Mouse (Mus musculus) G1E (cell line): ENCODE data around the gene Srsf5. TPM values are rescaled to one million over a fixed set of nuclear protein-coding genes. Genes with fewer than 3 reads are reported as not detected.

Source experiments
- ATAC-seq: 2 replicates; pipeline ENCODE4 v1.8.0; 2016; ENCODE audit warnings: mild to moderate bottlenecking; ENCODE audit not compliant: insufficient number of reproducible peaks, poor library complexity, low FRiP score, severe bottlenecking; ENCODE audit errors: extremely low read depth
- DNase-seq: peaks from one replicate; pipeline ENCODE4 v3.0.0; 2012; ENCODE audit warnings: low spot score
- H3K27me3 ChIP-seq: 2 replicates; pipeline ENCODE4 v1.6.1; 2012; ENCODE audit warnings: mild to moderate bottlenecking, low read length, inconsistent platforms; ENCODE audit not compliant: insufficient read depth
- H3K36me3 ChIP-seq: replicated peaks from 2 replicates; pipeline ENCODE3; 2012; ENCODE audit warnings: mild to moderate bottlenecking, inconsistent platforms
- H3K4me1 ChIP-seq: 2 replicates; pipeline ENCODE4 v1.6.1; 2012; ENCODE audit warnings: low read depth, low read length, inconsistent platforms, mixed read lengths; ENCODE audit not compliant: insufficient read depth
- H3K4me3 ChIP-seq: 2 replicates; pipeline ENCODE4 v1.5.1; 2012; ENCODE audit warnings: low read depth, mild to moderate bottlenecking, inconsistent platforms, low read length, moderate library complexity, mixed read lengths
- H3K9me3 ChIP-seq: replicated peaks from 2 replicates; pipeline ENCODE4 v1.6.1; 2012; ENCODE audit warnings: inconsistent platforms
- CTCF ChIP-seq: IDR thresholded peaks from 2 replicates; pipeline ENCODE4 v1.5.1; 2012; ENCODE audit warnings: low read depth, low read length, inconsistent platforms, mixed read lengths
- GATA1 ChIP-seq: IDR thresholded peaks from 2 replicates; pipeline ENCODE4 v1.6.1; 2012; ENCODE audit warnings: borderline replicate concordance, low read length, inconsistent platforms, mixed read lengths
- GATA2 ChIP-seq: IDR thresholded peaks from 2 replicates; pipeline ENCODE4 v1.6.1; 2012; ENCODE audit warnings: low read depth, low read length, inconsistent platforms, borderline replicate concordance
- POLR2AphosphoS5 ChIP-seq: IDR thresholded peaks from 2 replicates; pipeline ENCODE4 v1.6.1; 2012; ENCODE audit warnings: low read depth, low read length, inconsistent platforms; ENCODE audit not compliant: insufficient replicate concordance
- TAL1 ChIP-seq: conservative IDR thresholded peaks from 2 replicates; pipeline ENCODE4 v1.6.1; 2012; ENCODE audit warnings: low read depth, low read length, inconsistent platforms, mixed read lengths
- polyA plus RNA-seq: library from polyadenylated mRNA; stranded (reverse); fragments of >175 nt; gene quantifications from 2 replicates; pipeline ENCODE4 v1.2.3, GENCODE M21; 2012
- total RNA-seq, 2 experiments: library from RNA; stranded (forward) in 1 of 2; stranded (reverse) in 1 of 2; fragments of 200-1000 nt in 1 of 2; fragments of >200 nt in 1 of 2; fragmentation: Nextera tagmentation in 1 of 2; gene quantifications; 2 replicates each; pipeline ENCODE4 v1.2.3; 2014 to 2017

Srsf5 gene
- total and polyA plus RNA-seq, 3 experiments, result 297 to 1,080 (median 656) TPM

GRCm38 (mm10) chr12:80951640-80952219, 6.4 kb downstream of the Srsf5 start:
- H3K4me1 ChIP-seq, result peaks cover 56% of the 10 kb centered on the region
- TF ChIP-seq TAL1 (no peak), CTCF (no peak), POLR2AphosphoS5 (no peak), GATA1 (no peak), GATA2 (no peak)
- peaks cover 88% of the 10 kb centered on the region for H3K36me3 ChIP-seq
- no peaks in the 10 kb centered on the region for H3K9me3 ChIP-seq
- no peak overlapping the region for H3K4me3 ChIP-seq
- DNase-seq, result no peak
- ATAC-seq, result no peak
- H3K27me3 ChIP-seq, result no peaks in the 10 kb centered on the region

- no peaks in the 10 kb centered on the region for H3K27me3 ChIP-seq
- H3K9me3 ChIP-seq, result no peaks in the 10 kb centered on the region
- ATAC-seq (no peak), DNase-seq (no peak)
- peaks cover 51% of the 10 kb centered on the region for H3K4me1 ChIP-seq
- peaks cover 88% of the 10 kb centered on the region for H3K36me3 ChIP-seq
- no peak overlapping the region for H3K4me3 ChIP-seq
- TF ChIP-seq TAL1 (no peak), POLR2AphosphoS5 (0 out of 2 replicates have a peak, but pooled peaks have one; percentile 76), GATA2 (no peak)
Measured at GRCm38 (mm10) chr12:80952526-80952925, 7.2 kb downstream of the Srsf5 start.

- Histone ChIP-seq H3K27me3 (no peaks in the 10 kb centered on the region), H3K4me1 (peaks cover 33% of the 10 kb centered on the region), H3K4me3 (no peak overlapping the region), H3K36me3 (peaks cover 96% of the 10 kb centered on the region), H3K9me3 (no peaks in the 10 kb centered on the region)
- ATAC-seq (no peak), DNase-seq (no peak)
- no peak for TF ChIP-seq CTCF
- no peak for TF ChIP-seq GATA2
- TF ChIP-seq POLR2AphosphoS5, result peak; percentile 43; the same call in 1 of the 2 replicates
Measured at GRCm38 (mm10) chr12:80956039-80956438, 10.7 kb downstream of the Srsf5 start.

GRCm38 (mm10) chr12:80957961-80958360, 12.7 kb downstream of the Srsf5 start:
- no peak for ATAC-seq
- H3K4me3 ChIP-seq, result no peak overlapping the region
- no peaks in the 10 kb centered on the region for H3K9me3 ChIP-seq
- no peak for DNase-seq
- H3K27me3 ChIP-seq, result no peaks in the 10 kb centered on the region
- H3K36me3 ChIP-seq, result peaks cover 87% of the 10 kb centered on the region
- H3K4me1 ChIP-seq, result peaks cover 18% of the 10 kb centered on the region
- TF ChIP-seq CTCF (no peak), POLR2AphosphoS5 (no peak), TAL1 (no peak), GATA2 (no peak), GATA1 (no peak)

GRCm38 (mm10) chr12:80962566-80962965, 17.3 kb downstream of the Srsf5 start:
- Histone ChIP-seq H3K4me3 (no peak overlapping the region), H3K4me1 (peaks cover 7% of the 10 kb centered on the region), H3K9me3 (no peaks in the 10 kb centered on the region), H3K27me3 (peaks cover 8% of the 10 kb centered on the region), H3K36me3 (peaks cover 42% of the 10 kb centered on the region)
- no peak for TF ChIP-seq CTCF
- no peak for TF ChIP-seq GATA2
- TF ChIP-seq POLR2AphosphoS5, result no peak
- TF ChIP-seq GATA1, result no peak
- TF ChIP-seq TAL1, result no peak
- ATAC-seq (no peak), DNase-seq (no peak)

GRCm38 (mm10) chr12:80966059-80966838, 20.9 kb downstream of the Srsf5 start:
- Histone ChIP-seq H3K4me1 (0 out of 2 replicates have a peak, but pooled peaks cover 3% of the 10 kb centered on the region), H3K4me3 (no peak overlapping the region), H3K9me3 (peaks cover 4% of the 10 kb centered on the region; the same call in 1 of the 2 replicates), H3K36me3 (peaks cover 8% of the 10 kb centered on the region), H3K27me3 (peaks cover 26% of the 10 kb centered on the region)
- DNase-seq (no peak), ATAC-seq (no peak)
- TF ChIP-seq GATA2, result no peak
- TF ChIP-seq POLR2AphosphoS5, result no peak
- no peak for TF ChIP-seq CTCF

GRCm38 (mm10) chr12:80967918-80968317, 22.6 kb downstream of the Srsf5 start:
- Histone ChIP-seq H3K27me3 (peaks cover 38% of the 10 kb centered on the region), H3K4me1 (0 out of 2 replicates have a peak, but pooled peaks cover 3% of the 10 kb centered on the region), H3K36me3 (no peaks in the 10 kb centered on the region), H3K9me3 (peaks cover 4% of the 10 kb centered on the region; the same call in 1 of the 2 replicates), H3K4me3 (no peak overlapping the region)
- DNase-seq, result no peak
- no peak for ATAC-seq
- no peak for TF ChIP-seq CTCF
- TF ChIP-seq TAL1, result no peak
- TF ChIP-seq GATA2, result no peak
- no peak for TF ChIP-seq GATA1
- no peak for TF ChIP-seq POLR2AphosphoS5
